Mouse (Mus musculus) spleen, adult 2 months (tissue): ENCODE results near the gene Klhl29.

ENCODE experiments used
- CTCF ChIP-seq: fragments of 200-500 bp; IDR thresholded peaks from 2 replicates; pipeline ENCODE4 v1.5.1; 2011; ENCODE audit warnings: mild to moderate bottlenecking, inconsistent platforms; ENCODE audit not compliant: insufficient read depth, insufficient read length, insufficient replicate concordance; ENCODE audit errors: extremely low read depth
- POLR2A ChIP-seq: fragments of 200-500 bp; IDR thresholded peaks from 2 replicates; pipeline ENCODE4 v1.6.1; 2011; ENCODE audit warnings: low read depth, low read length, inconsistent platforms

DNA sequence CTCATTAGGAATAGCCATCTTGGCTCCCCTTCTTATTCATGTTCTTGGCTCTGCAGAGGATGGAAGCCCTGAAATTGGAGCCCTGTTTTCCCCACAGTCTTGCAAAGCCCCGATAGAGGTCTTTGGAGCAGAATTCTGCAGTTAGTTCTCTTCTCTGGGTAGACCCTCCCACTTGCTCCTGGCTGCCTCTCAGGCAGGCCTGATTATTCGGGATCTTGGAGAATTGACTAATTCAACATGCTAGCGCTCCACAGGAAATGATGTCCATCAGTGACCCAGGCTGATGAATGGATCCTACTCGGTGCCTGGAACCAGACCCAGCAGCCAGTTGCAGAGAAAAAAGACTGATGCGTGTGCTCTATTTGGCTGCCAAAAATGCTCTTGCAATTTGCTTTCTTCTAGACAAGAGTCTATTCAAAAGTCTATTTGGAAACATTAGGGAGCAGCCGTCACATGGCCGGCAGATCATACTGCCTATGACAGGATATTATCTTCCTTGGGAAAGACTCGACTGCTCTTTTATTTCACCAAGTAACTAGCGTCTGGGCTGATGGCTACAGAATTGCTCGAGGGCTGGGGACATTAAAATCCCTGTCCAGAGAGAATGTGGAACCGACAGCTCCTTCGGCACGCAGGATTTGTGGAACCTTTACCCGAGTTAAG, 155.4 kb downstream of the Klhl29 start:
- TF ChIP-seq POLR2A: no peak
- TF ChIP-seq CTCF: no peak
